Mouse (Mus musculus) urinary bladder, adult 2 months (tissue): Measurements from ENCODE around the gene Gm10392. TPM values are rescaled to one million over a fixed set of nuclear protein-coding genes. Genes with fewer than 3 reads are reported as not detected.

Experiments
- DNase-seq: peaks from one replicate; pipeline ENCODE4 v3.0.0; 2022; ENCODE audit warnings: low spot score
- polyA plus RNA-seq: library from polyadenylated mRNA; depleted of rRNA; stranded (reverse); fragments of >200 nt; gene quantifications from 2 replicates; pipeline ENCODE4 v1.2.3, GENCODE M21; 2012

The Gm10392 gene
- polyA plus RNA-seq, 1 experiment = not detected

DNA sequence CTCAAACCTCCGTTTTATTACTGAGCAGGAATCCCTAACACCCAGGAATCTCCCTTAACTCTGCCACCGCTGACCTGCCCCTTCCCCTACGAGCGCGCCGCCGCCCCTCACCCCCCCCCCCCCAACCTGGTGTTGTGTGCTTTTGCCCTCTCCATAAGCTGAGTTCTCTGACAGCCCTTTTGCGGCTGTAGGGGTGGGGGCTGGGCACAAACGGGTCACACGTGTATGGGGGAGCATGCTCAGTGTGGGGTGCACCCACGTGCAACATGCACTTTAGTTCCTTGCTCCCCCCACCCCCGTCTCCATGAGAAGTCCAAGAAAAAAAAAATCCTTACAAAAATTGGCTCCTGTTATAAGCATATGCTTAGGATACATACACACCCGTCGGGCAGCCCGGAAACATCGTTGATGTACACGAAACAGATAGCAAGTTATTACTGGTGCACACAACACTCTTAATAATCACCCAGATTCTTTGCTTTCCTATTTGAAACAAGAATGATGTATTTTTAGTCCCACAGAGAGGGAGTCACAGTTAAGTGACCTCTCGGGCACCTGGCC lies 26.6 kb downstream of the Gm10392 start:
- DNase-seq = no peak

DNA sequence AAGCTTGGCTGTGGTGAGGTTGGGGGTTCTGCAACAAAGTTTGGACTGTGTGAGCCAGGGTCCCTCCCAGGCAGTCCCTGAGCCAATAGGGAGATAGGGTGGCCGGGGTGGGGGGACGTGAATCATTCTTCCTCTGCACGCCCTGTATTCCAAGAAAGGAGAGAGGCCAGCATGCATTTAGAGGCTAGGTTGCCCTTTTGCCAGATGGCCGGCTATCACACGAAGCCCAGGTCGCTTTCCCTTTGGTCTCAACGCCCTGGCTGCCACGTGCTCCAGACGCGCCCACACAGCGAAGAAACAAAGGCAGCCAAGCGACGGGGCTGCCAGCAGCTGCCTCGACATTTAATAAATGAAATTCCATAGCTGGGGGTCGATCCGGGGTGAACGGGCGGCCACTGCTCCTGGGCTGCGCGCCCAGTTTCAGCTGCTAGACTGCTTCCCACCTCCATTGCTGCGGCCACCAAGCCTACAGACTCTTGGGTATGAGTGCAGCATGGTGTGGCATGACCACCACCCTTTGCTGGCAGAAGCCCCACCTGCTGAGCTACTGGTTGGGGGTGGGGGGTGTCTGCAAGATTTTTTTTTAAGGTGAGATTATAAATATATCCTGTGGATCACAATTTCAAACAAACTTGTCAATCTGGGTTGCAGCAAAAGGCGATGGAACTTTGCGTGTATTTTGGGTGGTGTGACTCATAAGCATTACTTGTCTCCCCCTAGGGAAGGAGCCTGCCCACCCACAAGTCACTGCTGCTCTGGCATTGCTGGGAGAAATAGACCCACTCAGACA lies 27.3 kb downstream of the Gm10392 start:
- DNase-seq = no peak

DNA sequence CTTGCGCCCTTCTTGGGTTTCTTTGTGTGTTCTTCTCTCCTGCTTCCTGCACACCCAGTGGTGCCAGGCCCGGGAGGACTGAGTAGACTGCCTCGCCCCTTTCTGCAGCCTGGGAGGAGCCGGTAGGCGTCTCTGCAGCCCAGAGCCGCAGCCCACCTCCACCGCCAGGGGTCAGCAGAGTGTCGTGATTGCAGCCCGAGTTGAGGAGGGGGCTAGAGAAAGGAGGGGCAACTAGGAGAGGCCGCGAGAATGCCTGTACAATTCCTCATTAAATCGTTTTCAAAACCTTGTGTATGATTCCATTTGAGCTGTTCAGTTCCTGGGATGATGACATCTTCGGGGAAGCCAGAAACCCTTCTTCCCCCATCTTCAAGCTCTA lies 27.9 kb downstream of the Gm10392 start:
- DNase-seq = peak; percentile 80

DNA sequence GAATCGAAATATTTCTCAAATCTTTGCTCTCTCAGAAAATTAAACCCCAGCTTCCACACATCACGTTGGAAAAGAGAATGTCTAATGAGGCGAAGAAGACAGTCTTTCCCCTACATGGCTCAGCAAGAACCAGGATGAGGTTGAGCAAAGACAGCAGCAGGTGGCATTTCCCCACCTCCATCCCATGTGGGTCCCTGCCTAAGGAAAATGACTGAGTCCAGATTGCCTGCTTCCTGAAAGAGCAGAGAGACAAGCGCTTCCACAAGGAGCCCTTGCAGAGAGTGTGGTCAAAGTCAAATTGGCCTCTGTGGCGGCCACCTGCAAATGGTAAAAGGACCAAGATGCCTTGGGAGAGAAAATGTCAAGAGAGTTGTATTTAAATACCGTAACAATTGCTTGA lies 28.5 kb downstream of the Gm10392 start:
- no peak for DNase-seq

DNA sequence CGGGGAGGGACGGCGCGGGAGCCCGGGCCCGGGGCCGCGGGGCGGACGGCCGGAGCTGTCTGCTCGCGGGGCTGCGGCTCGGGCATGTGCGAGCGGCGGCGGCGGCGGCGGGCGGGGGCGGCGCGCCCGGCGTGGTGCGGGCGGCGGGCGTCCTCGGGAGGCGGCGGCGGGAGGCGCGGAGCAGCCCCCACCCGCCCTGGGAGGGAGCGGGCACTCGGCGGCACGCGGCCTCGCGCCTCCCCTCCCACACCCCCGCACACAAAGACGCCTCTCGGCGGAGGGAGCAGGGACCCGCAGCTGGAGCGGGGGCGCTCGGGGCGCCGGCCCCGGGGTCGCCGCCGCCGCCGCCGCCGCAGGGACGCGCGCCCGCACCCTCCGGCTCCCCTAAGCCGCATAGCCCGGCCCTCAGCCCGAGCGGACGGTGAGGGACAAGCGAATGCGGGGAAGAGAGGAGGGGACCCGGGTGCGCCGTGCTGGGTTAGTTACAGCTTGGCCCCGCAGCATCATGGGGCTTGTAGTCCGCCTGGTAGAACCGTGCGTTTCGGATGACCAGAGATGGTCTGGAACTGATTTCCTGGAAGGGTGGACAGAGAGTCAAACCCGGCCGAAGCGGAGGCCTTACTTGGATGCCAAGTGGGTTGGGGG lies 29.3 kb downstream of the Gm10392 start, which contains the start of gene Ankrd13b:
Gene Ankrd13b (minus strand): TSS at position 88 of the 645 bp plus-strand sequence.
- no peak for DNase-seq

DNA sequence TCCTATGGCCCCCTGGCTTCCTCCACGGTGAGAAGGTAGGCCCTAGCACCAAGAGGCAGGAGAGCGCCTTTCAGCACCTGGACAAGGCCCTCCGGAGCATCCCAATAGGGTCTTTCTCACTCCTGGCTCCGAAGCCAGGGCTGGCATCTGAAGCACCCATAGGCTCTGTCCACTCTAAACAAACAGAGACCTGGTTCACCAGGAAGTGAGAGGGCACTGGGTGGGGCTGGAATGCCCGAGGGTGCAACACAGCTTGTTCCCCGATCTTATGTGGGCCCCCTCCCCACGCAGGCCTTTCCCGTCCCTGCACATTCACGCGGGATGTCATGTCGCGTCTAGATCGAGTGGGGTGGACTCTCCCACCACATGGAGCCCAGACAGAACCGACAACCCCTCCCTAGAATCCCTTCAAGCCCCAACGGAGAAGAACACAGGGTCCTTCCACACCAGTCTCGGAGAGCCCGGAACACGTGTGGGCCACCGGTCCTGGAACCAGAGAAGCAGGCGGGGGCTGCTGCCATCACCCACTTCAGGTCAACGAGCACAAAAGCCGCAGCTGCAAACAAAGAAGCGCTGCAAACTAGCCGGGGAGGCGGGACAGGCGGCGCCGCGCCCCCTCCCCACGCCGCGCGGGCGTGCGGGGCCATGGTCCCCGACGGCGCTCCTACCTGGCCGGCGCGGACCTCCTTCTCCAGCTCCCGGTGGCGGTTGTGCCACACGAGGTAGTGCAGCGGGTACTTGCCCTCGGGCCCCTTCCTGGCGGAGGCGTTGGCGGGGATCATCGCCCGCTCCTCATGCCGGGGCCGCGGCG lies 30.0 kb downstream of the Gm10392 start:
- DNase-seq = no peak

DNA sequence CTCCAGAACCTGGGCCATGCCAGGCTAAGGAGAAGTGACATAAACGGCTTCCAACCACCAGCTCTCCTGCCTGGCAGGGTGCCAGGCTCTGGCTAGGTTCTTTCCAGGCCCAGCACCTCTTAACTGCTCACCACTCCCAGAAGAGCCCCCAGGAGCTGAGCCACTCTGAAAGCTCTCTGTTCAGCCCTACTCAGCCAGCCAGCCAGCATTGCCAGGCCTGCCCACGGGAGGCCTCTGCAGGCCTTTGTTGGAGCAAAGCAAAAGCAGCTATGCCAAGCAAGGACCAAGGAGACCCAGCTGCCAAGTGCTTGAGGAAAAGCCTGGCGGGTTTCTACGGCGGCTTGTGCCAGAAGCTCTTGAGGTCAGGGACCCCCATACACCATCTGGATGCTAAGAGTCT lies 32.2 kb downstream of the Gm10392 start:
- no peak for DNase-seq

DNA sequence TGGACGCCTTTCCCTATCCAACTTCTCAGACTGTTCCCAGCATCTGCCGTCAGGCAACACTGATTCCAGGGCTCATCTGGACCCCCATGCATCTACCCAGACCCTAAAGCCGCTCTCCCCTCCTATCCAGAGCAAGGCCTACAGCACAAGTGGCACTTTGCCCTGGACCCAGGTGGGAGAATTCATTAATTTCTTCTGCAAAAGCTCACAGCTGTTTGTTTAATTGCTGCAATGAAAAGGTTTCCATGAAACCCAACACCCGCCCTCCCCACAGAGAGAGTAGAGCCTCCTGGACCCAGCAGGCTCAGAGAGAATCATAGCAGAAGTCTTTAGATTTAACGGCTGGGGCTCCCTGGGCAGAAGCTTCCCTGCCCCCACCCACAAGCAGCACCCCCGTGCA lies 33.8 kb downstream of the Gm10392 start:
- no peak for DNase-seq

DNA sequence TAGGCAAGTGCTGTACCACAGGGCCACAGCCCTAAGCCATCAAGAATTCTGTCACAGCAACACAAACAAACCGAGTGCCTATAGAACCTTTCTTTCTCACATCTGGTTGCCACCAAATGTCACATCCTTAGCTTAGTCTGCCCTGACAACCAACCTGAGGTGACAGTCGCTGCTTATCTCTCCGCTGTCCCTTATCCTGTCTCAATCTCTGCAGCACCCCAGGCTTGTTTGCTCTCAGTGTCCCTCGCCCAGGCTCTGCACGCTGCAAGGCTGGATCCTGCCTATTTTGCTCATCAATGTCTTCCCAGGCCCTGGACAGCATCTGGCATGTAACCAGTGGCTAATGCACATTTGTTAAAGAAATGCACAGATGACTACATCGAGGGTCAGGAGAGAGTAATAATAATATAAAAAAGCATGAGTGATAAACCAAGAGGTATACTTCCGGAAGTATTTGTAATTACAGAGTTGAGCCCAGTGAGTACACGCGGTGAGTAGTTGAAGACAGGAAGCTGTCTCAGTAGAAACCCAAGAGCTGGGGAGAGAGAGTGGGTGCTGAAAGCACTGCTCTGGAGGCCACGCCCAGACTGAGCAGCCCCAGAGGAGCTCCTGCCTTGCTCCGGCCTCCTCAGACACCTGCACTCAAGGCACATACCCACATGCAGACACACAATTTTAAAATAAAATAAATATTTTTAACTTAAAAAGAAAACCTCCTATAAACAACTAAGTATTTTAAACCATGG lies 35.3 kb downstream of the Gm10392 start:
- DNase-seq = no peak

DNA sequence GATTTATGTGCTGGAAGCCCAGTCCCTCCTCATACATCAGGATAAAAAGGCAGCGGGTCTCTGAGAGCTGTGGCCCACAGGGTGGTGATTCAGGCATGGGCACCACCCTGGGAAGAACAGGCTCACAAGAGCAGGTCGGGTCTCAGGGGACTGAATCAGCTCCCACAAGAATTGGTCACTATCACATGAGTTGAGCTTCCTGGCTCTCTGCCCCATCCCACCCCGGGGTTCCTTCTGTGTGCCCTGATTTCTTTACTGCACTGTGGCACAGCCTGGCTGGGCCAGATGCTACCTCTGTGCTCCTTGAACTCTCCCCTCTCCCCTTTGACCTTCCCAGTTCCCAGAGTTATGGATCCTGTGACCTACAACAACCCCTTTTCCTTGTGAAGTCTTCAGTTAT lies 36.0 kb downstream of the Gm10392 start:
- DNase-seq = no peak

DNA sequence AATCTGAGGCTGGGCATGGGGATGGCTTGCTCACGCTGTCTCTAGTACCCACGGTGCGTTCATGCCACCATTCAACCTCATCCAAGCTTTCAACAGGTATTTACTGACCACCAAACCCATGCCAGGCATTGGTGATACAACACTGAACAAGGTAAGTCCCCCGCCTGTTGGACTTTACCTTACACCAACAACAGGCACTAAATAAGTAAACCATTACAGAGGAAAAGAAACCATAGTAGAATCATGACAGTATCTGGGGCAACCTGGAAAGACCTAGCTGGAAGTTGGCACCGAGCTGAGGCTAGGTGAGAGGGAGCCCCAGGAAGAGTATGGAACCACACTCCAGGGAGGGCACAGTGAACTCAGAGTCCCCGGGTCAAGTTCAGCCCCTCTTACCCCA lies 42.1 kb downstream of the Gm10392 start:
- DNase-seq = no peak

DNA sequence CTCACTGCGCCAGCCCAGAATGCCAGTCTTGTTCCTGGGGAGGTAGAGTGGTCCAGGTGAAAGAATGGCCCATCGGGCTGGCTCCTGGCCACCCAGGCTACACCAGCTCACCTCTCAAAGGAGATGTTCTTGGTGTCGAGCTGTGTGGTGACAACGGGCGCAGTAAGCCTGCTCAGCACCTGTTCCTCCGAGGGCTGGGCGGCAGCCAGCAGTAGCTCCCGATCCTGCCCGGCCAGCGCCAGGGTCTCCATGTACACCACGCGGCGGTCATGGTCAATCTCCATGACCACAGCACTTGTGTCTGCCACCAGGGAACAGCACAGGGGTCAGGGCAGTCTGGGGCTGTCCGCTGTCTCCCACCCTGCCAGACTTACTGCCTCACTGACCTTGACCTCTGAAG lies 42.8 kb downstream of the Gm10392 start:
- DNase-seq = no peak

DNA sequence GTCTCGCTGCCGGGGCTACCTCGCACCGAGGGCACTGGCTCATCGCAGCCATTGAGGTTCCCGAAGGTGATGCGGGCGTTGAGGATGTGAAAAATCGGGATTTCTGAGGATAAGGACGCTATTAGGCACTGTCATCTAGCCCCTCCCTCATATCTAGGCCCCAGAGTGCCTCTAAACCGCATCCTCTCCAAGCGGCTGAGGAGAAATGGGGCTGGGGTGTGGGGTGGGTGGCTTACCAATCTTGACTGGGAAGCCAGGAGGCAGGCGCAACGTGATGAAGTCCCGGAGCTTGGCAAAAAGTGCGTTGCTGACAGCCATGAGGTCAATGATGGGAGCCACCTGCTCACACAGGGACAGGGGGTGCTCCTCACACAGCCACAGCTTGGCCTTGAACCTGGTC lies 46.2 kb downstream of the Gm10392 start:
- no peak for DNase-seq

DNA sequence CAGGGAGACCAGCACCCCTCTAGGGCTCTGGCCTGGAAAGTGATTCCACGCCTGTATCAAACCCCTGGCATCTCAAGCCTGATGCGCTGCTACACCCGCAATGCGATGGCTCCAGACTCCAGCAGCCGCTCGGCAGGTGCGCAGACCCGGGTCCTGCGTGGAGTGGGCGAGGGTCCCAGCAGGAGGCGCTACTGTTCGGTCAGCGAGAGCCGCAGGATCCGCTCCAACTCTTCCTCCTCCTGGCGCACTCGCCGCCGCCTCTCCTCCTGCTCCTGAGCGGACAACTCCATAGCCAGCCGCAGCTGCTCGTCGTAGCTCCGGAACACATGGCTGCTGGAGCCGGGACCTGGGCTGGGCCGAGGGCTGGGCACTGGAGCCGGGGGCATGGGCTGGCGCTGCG lies 47.6 kb downstream of the Gm10392 start:
- DNase-seq = no peak

DNA sequence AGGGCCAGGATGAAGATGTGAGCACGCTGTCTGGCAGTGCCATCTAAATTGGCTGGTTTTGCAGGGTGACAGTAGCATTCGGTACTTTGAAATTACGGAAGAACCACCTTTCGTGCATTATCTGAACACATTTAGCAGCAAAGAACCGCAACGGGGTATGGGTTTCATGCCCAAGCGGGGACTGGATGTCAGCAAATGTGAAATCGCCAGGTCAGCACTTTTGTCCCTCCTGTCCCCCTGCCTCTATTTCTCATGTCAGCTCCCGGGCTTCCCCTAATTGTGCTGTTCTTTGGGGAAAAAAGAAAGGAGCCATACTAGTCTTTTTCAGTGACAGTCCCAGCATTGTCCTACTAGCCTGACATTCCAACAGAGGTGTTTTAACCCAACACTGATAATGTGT lies 50.6 kb downstream of the Gm10392 start:
- no peak for DNase-seq

DNA sequence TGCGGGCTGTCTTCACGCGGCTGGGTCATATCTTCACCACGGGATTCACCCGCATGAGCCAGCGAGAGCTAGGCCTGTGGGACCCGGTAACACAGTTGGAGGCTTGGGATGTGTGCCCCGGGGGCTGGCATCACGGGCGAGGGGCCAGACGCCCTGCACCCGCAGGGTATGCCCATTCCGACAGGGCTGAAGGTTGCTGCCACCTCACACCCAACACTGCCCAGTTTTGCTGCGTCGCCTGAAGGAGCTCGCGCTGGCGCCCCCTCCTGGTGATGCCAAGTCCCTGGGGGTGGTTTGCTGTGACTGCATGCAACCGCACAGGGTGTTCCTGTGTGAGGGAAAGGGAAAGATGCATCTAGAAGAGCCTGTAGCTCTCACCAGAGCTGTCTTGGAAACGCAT lies 51.2 kb downstream of the Gm10392 start:
- DNase-seq = peak; percentile 60

DNA sequence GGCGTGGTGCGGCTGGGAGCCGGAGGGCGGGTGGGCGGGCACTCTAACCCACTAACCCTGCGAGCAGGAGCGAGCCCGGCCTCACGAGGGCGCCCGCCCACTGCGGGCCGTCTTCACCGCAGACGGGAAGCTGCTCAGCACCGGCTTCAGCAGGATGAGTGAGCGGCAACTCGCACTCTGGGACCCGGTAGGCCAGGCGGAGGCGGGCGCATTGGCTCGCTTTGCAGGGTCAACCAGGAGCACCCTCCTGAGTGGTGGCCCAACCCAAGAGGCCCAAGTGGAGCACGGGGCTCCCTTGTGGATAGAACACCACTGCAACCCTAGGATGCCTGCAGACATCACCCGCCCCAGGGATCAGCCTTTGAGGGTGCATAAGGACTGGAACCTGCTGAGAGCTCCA lies 51.8 kb downstream of the Gm10392 start:
- peak; percentile 65 for DNase-seq
